In genomic region chr15:98116287-98116686, GRCm38 (mm10) we compare ENCODE assay signal across 18 mouse cellular contexts. TPM values are rescaled to one million over a fixed set of nuclear protein-coding genes. Genes with fewer than 3 reads are reported as not detected.
DNase-seq lines count a peak whose midpoint lies in the region; ATAC-seq lines count a peak whose summit lies in the region.
"Had no signal": no experiment of that assay in that cellular context is flagged by ENCODE, and none has a peak within 500 bp of the region (broad histone marks: within the 10 kb centered on the region; RNA-seq: fewer than 3 reads in every experiment).

No protein-coding gene starts in this region.

- no peaks in the 10 kb centered on the region for H3K27me3 ChIP-seq in heart, embryonic 11.5 days (ENCODE audit: control insufficient read depth, insufficient read depth, low read length)
- H3K27me3 ChIP-seq in midbrain, embryonic 15.5 days (replicated peaks) = no peaks in the 10 kb centered on the region
- H3K27me3 ChIP-seq: forebrain, embryonic 15.5 days; hindbrain, embryonic 13.5 days; intestine, embryonic 15.5 days; midbrain, embryonic 12.5 days; neural tube, embryonic 15.5 days had no signal

- H3K9ac ChIP-seq in heart, embryonic 11.5 days (ENCODE audit: low read depth, low read length) = no peak overlapping the region
- H3K9ac ChIP-seq in midbrain, embryonic 15.5 days = no peak overlapping the region
- H3K9ac ChIP-seq: forebrain, embryonic 15.5 days; hindbrain, embryonic 13.5 days; intestine, embryonic 15.5 days; midbrain, embryonic 12.5 days; neural tube, embryonic 15.5 days had no signal

- H3K4me2 ChIP-seq in heart, embryonic 11.5 days = no peak overlapping the region
- H3K4me2 ChIP-seq in midbrain, embryonic 15.5 days = no peak overlapping the region
- H3K4me2 ChIP-seq: forebrain, embryonic 15.5 days; hindbrain, embryonic 13.5 days; intestine, embryonic 15.5 days; midbrain, embryonic 12.5 days; neural tube, embryonic 15.5 days had no signal

- no peak for DNase-seq in heart, postnatal 10 days
- peak; percentile 77 for DNase-seq in MEL-GATA-1-ER (ENCODE audit: extremely low read depth, low read depth)
- peak; percentile 59 for DNase-seq in liver
- no peak for DNase-seq in frontal cortex, postnatal 10 days (ENCODE audit: low spot score in 2 of 2)
- DNase-seq: cerebellum, adult 11 months; cerebellum, postnatal 14 days; gastrocnemius, postnatal 10 days; kidney, postnatal 4 days; lung, adult 18-20 months; right cerebral cortex, postnatal 25 days had no signal

- peak overlapping the region; percentile 35; the same call in 1 of the 2 replicates for H3K27ac ChIP-seq in heart, embryonic 11.5 days (ENCODE audit: low read depth, low read length)
- H3K27ac ChIP-seq in midbrain, embryonic 15.5 days = no peak overlapping the region
- H3K27ac ChIP-seq: forebrain, embryonic 15.5 days; hindbrain, embryonic 13.5 days; intestine, embryonic 15.5 days; midbrain, embryonic 12.5 days; neural tube, embryonic 15.5 days had no signal

- H3K4me3 ChIP-seq in heart, embryonic 11.5 days (ENCODE audit: low read depth, low read length) = no peak overlapping the region
- no peak overlapping the region for H3K4me3 ChIP-seq in midbrain, embryonic 15.5 days
- H3K4me3 ChIP-seq: forebrain, embryonic 15.5 days; hindbrain, embryonic 13.5 days; intestine, embryonic 15.5 days; midbrain, embryonic 12.5 days; neural tube, embryonic 15.5 days had no signal

- peaks cover 4% of the 10 kb centered on the region; the same call in 1 of the 2 replicates for H3K36me3 ChIP-seq in heart, embryonic 11.5 days (ENCODE audit: control insufficient read depth, insufficient read depth, low read length)
- H3K36me3 ChIP-seq in midbrain, embryonic 15.5 days (replicated peaks) = peaks cover 22% of the 10 kb centered on the region

- WGBS in heart, embryonic 11.5 days (ENCODE audit: insufficient replicate concordance) = 58% methylated on average over 5 of the region's 5 CpGs
- 72% methylated on average over 5 of the region's 5 CpGs for WGBS in midbrain, embryonic 15.5 days

- H3K4me1 ChIP-seq in heart, embryonic 11.5 days (ENCODE audit: control insufficient read depth, insufficient read depth, low read length) = peaks cover 7% of the 10 kb centered on the region
- no peaks in the 10 kb centered on the region for H3K4me1 ChIP-seq in midbrain, embryonic 15.5 days
- H3K4me1 ChIP-seq: forebrain, embryonic 15.5 days; hindbrain, embryonic 13.5 days; midbrain, embryonic 12.5 days; neural tube, embryonic 15.5 days had no signal

- intact Hi-C loops in heart, postnatal 10 days (cut with DNase I) = no loop called here

- no peaks in the 10 kb centered on the region for H3K9me3 ChIP-seq in heart, embryonic 11.5 days (replicated peaks; ENCODE audit: control insufficient read depth, low read length)
- no peaks in the 10 kb centered on the region for H3K9me3 ChIP-seq in midbrain, embryonic 15.5 days
- H3K9me3 ChIP-seq: forebrain, embryonic 15.5 days; hindbrain, embryonic 13.5 days; intestine, embryonic 15.5 days; midbrain, embryonic 12.5 days; neural tube, embryonic 15.5 days had no signal

- ATAC-seq in heart, embryonic 11.5 days (replicated peaks; ENCODE audit: insufficient number of reproducible peaks, low FRiP score, low TSS enrichment) = peak; percentile 84
- peak; percentile 89 for ATAC-seq in megakaryocyte progenitor cell, adult 5-6 weeks (replicated peaks; ENCODE audit: poor library complexity)
- no peak for ATAC-seq in midbrain, embryonic 15.5 days (replicated peaks)
- ATAC-seq: forebrain, embryonic 15.5 days; intestine, embryonic 15.5 days had no signal

RNA-seq across cellular contexts. Expression of gene Senp1, which starts 22.7 kb away (rescaled TPM):
- polyA plus RNA-seq in heart, embryonic 11.5 days (2014; fragmentation: Nextera tagmentation; extraction: Ambion mirVana) = 24.3 and 25.1 TPM in 2 replicates
- total RNA-seq in heart, postnatal 10 days (2021) = 10 to 100 TPM; 16.7 to 18.5 TPM
- 55.1 and 60.2 TPM in 2 replicates for total RNA-seq in megakaryocyte progenitor cell, adult 5-6 weeks (2015)
- total RNA-seq in megakaryocyte progenitor cell, adult 5-6 weeks (2017) = 53.0 and 57.6 TPM in 2 replicates
- polyA plus RNA-seq in midbrain, embryonic 15.5 days (2015; fragmentation: Nextera tagmentation; extraction: Ambion mirVana) = 23.2 and 24.3 TPM in 2 replicates

RNA-seq across cellular contexts. Expression of gene Pfkm, which starts 23.9 kb away (rescaled TPM):
- polyA plus RNA-seq in heart, embryonic 11.5 days (2014; fragmentation: Nextera tagmentation; extraction: Ambion mirVana) = 49.3 and 68.3 TPM in 2 replicates
- total RNA-seq in heart, postnatal 10 days (2021) = 100 to 1,000 TPM; 571 to 624 TPM
- total RNA-seq in megakaryocyte progenitor cell, adult 5-6 weeks (2015) = 5.4 and 5.9 TPM in 2 replicates
- total RNA-seq in megakaryocyte progenitor cell, adult 5-6 weeks (2017) = 14.1 and 20.0 TPM in 2 replicates
- 91.6 and 94.5 TPM in 2 replicates for polyA plus RNA-seq in midbrain, embryonic 15.5 days (2015; fragmentation: Nextera tagmentation; extraction: Ambion mirVana)

RNA-seq across cellular contexts. Expression of gene Asb8, which starts 49.1 kb away (rescaled TPM):
- 81.7 and 86.7 TPM in 2 replicates for polyA plus RNA-seq in heart, embryonic 11.5 days (2014; fragmentation: Nextera tagmentation; extraction: Ambion mirVana)
- 100 to 1,000 TPM; 104 to 109 TPM for total RNA-seq in heart, postnatal 10 days (2021)
- 28.4 and 28.8 TPM in 2 replicates for total RNA-seq in megakaryocyte progenitor cell, adult 5-6 weeks (2015)
- total RNA-seq in megakaryocyte progenitor cell, adult 5-6 weeks (2017) = 25.3 and 27.6 TPM in 2 replicates
- 60.5 and 63.3 TPM in 2 replicates for polyA plus RNA-seq in midbrain, embryonic 15.5 days (2015; fragmentation: Nextera tagmentation; extraction: Ambion mirVana)

RNA-seq across cellular contexts. Expression of gene Ccdc184, which starts 50.7 kb away (rescaled TPM):
- 1.2 and 1.3 TPM in 2 replicates for polyA plus RNA-seq in heart, embryonic 11.5 days (2014; fragmentation: Nextera tagmentation; extraction: Ambion mirVana)
- under 1 TPM; 0.57 to 0.64 TPM for total RNA-seq in heart, postnatal 10 days (2021)
- total RNA-seq in megakaryocyte progenitor cell, adult 5-6 weeks (2015) = not detected in 2 replicates
- total RNA-seq in megakaryocyte progenitor cell, adult 5-6 weeks (2017) = not detected in 2 replicates
- polyA plus RNA-seq in midbrain, embryonic 15.5 days (2015; fragmentation: Nextera tagmentation; extraction: Ambion mirVana) = 113 and 118 TPM in 2 replicates
- total RNA-seq: gastrocnemius, postnatal 10 days had no signal

Comparison
In these comparisons a context has a peak if more than half of its experiments do, and no peak if none do; other contexts are left out.
1. DNase-seq: peak in MEL-GATA-1-ER (single experiment) and liver (single experiment); none in heart, postnatal 10 days (0 of 2) and frontal cortex, postnatal 10 days (0 of 2).
2. RNA of gene Pfkm, which starts 23.9 kb away (total RNA-seq): 571 to 624 TPM in heart, postnatal 10 days; 5.4 to 20.0 TPM in megakaryocyte progenitor cell, adult 5-6 weeks; every median in the first group is over 10 times any median in the second.